Mouse (Mus musculus) frontal cortex, adult (tissue): ENCODE data around the gene Crybb2.

Experiments
- ATAC-seq: cut with Nextera tagmentation; 2 replicates; pipeline ENCODE4 v1.9.2; 2017; ENCODE audit warnings: mild to moderate bottlenecking, moderate library complexity, mixed read lengths; ENCODE audit not compliant: low TSS enrichment

Crybb2 gene

DNA sequence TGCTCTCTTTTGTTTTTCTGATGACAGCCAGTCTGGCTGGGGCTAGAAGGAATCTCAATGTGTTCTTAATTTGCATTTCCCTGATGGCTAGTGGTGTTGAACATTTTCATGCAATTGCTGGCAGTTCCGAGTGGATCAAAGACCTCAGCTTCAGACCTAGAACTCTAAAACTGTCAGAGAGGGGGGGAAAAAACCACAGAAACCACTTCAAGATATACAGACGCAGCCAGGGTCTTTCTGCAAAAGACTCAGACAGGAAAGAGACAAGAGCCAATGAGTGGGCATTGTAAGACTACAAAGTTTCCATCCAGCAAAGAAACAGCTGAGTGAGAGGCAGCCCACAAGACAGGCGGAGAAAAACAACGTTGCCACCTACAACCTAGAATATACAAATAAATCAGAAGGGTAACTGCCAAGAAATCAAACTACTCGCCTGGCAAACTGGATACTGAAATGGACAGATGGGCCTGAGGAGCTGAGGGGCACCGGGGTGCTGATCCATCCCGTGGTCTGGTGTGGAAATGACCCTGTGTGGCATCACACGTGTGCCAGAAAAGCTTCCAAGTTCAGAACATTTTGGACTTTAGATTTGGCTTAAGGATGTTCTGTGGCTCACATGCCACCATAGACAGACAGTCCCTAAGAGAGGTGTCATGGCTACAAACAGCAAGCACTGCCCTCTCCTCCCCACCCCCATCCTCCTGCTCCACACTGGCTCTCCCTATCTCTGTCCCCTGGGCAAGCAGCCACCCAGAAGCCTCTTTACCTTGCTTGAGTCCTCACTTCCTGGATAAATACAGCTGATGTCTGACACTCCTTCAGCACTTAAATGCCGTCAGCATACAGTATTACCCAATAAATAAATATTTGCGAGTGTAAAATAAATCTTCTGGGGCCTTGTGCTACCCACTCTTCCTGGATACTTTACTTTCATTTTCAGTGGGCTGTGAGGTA, 34.5 kb downstream of the Crybb2 start:
- peak; percentile 60; the same call in 1 of the 2 replicates for ATAC-seq

DNA sequence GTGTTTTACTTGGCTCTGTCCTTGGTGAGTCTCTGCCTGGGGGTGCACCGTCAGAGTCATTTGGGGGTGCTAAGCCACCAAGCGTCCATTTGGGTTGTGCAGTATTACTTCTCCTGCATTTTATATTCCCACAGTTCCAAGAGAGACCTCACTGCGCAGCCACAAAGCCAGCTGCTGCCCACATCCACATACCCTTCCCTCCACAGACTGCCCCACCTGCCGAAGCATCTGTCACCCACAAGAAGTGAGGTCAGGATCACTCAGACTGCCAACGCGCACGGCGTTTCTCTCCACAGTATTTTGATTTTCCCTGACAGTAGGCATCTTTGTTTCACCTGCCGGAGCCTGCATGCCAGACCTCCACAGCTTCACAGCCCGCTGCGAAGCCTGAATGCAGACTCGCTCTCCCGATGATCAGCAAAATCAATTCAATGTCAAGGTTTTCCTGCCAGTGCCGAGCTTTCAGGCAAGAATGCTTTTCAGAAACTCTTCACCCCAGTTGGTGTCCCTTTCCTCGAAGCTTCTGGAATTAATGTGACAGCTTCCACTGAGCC, 38.6 kb downstream of the Crybb2 start:
- no peak for ATAC-seq

DNA sequence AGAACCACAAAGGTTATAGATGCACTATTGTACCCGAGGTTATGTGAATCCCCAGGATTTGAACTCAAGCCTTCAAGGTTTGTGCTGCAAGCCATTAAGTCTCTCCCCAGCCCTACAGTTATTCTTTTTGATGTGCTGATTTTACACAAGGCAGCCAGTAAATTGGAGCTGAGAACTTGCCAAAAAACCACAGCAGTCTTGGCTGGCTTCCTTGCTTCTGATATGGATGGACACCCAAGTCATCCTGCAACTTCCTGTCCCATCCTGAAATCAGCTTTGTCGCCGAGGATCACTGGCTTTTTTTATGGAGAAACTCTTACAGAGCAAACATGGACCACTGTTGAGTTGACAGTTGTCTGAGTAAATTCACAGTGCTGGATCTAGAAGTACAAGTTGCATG, 39.8 kb downstream of the Crybb2 start:
- no peak for ATAC-seq

DNA sequence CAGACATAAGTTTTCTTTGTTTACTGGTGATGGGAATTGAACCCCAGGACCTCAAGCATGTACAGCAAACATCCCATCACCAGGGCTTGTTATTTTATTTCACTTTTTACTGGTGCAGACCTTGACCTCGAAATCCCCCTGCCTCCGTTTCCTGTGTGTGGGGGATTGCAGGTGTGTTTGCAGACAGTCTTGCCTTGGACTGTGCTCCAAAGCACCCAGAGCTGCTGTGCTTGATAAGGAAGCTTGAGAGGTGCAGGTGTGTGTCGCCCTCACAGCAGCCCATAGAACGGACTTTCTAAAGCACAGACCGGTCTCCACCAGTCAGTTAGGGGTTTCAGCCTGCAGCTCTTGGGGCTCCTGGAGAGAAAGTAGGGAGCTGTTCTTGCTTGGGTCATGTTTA, 43.2 kb downstream of the Crybb2 start:
- no peak for ATAC-seq

DNA sequence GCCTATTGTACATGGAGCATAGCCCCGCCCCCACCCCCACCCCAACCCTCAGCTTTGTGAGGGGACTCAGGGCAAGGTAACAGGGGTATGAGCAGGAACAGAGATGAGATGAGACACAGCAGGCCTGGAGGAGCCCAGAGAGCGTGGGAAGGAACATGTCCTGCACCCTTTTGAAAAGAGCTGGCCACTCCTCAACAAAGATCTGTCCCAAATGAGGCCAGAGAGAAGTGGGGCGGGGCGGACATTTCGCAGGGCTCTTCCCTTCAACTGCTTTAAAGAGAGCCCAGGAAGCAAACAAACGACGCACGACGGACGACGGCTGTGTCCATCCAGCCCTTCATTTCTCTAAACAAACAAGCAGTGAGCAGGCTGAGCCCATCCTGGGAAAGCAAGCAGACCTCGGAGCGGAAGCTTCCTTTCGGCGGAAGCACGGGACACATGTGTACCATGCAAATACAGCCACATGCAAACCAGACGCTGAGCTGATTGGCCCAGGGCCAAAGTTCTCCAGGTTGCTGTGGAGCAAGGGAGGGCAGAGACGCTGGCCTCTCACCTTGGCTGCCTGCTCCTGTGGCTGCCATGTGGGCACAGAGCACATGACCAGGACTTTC, 45.7 kb downstream of the Crybb2 start:
- no peak for ATAC-seq

DNA sequence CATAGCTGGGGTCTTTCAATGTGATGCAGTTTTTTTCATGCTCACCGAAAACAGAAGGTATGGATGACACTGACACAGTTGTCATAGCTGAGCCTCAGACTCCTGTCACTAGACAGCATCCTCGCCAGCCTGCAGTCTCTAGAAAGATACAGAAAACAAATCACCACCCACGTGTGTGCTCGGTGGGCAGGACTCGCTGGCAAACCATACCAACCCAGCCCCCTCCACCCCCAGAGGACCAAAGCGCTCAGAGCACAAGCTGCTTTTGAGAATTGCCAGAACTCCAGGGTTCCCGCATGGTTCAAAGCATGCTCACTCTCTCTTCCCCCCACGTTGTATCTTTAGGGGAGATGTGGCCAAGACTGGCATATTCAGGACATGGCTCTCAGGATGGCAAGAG, 51.7 kb downstream of the Crybb2 start:
- ATAC-seq: peak; percentile 66

DNA sequence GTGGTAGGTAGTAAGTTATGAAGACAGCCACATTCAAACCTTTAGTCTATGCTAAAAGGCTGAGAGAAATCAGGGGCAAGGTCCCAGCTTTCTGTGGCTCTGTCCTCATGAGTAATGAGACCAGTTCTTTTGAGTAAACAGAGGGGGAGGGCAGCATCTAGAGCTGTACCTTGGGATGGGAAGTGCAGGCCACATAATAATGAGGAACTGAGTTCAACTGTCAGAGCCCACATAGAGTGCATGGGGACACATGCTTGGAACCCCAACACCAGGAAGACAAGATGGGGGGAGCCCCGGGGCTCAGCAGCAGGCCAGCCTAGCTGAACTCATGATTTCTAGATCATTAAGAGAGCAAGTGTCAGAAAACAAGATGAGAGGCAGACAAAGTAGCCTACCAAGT, 52.9 kb downstream of the Crybb2 start:
- ATAC-seq: no peak

DNA sequence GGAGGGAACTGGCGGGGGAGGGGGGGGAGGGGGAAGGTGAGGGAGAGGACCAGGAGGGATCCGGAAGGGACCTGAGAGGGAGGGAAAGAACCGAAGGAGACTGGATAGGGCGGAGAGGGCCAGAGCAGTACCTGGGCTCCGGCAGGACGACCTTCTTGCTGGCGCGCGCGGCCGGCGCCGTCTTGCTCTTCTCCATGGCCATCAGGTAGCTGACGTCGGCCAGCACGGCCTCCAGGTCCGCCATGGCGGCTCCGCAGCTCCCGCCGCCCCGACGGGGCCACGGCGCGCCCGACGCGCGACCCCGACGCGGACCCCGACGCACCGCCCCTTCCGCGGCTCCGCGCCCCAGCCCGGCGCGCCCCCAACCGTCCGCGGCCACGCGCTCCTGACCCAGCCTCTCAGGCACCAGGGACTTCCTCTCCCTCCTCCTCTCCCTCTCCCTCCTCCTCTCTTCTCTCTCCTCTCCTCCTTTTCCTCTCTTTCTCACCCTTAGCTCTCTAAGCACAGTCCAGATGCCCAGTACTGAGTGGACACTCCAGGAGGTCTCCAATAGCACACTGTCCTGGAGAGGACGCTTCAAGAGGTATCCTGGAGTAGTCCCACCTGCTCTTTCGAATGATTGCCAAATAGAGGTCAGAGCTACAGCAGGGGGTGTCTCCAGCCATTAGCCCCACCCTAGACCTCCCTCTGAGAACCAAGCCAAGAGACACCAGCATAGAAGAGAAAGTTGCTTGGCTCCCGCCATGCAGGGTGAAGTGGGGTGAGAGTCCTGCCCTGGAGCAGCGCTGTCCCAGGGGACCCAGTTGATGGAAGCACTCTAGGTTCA, 54.5 kb downstream of the Crybb2 start, which contains the start of gene Grk3:
Grk3 (minus strand) TSS at position 556 of the 826 bp plus-strand sequence.
- peak; percentile 41 for ATAC-seq

DNA sequence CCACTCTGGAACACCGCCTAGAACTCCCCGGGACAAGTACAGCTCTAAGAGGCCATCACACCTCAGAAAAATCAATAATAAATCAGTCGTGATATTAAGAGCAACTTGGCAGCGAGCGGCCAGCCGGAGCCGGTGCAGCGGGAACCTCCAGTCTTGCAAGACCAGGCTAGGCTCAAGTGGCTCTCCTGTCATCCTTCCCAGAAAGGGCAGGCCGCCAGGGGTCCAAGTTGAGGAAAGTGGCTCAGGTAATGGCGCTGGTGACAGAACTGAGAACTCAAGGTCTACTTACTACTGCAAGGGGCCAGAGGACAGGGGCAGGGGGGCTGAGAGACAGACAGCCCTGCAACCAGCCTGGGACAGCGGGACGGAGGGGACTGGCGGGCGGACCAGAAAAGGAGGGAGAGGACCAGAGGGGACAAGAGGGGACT, 55.1 kb downstream of the Crybb2 start:
- ATAC-seq: no peak

DNA sequence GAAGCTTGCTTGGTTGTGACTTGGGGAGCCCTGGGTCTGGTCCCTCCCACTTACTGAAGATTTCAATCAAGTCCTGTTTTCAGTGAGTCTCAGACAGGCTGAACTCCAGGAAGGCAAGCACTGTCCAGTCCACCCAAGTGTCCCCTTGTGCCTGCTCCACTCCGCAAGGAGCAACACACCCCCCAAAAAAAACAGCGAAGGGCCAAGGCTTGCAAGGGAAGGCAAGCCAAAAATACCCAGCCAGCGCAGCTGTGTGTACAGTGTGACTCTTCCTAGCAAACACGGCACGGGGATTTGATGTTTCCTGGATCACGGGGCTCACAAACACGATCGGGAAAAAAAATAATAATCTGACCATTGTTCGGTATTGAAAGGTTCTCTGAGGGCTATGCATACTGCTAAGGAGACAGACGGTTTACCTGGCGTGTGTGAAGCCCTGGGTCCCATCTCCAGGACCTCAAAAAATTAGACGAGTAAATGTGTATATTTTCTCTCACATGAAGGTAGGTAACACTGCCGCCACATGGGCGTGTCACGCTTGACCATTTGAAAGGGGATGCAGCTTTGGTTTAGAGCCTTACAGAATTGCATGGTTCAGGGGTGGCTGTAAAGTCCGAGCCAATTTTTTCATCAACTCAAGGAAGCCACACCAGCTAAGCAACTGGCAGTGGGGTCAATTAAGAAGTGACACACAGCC, 55.7 kb downstream of the Crybb2 start:
- no peak for ATAC-seq

DNA sequence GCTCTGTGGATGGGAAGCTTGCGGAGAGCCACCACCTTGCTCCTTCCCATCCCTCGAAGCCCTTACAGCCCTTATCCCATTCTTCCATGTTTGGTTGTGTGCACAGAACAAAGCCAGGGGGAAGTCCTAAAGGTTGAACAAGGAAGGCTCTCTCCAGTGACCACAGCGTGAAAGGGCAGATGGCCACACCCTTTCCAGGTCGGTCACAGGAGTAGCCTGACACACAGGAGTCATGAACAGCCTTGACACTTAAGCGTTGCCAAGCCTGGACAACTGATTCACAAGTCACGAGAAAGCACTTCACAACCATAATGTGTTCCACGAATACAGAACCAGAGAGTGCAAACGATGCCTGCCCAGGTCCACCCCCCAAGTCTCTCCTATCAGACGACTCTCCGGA, 58.0 kb downstream of the Crybb2 start:
- ATAC-seq: no peak

DNA sequence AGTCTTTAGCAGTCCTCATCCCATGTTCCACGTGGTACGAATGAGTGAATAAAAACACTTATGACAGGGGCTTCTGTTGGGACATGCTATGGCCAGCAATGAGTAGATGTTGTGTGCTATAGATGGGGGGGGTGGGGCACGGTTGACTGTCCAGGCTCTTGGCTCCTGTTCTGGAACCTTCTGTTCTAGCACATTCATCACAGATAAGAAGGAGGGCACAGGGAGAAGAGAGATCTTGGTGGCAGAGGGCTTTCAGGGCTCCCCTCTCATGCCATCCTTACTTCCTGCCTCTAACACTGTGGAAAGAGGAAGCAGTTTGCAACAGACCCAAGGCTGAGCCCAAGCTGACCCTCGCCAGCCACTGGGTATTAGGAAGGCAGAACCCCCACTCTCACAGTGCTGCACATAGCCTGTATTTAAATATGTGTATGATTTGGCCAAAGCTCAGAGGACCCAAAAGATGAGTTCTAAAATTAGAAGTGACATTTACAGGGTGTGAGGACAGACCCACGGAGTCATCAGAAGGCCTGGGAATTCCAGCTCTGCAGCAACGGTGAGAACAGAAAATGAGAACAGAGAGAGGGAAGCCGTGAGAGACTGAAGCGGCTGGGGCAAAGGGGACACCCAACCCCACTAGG, 60.6 kb downstream of the Crybb2 start:
- no peak for ATAC-seq

DNA sequence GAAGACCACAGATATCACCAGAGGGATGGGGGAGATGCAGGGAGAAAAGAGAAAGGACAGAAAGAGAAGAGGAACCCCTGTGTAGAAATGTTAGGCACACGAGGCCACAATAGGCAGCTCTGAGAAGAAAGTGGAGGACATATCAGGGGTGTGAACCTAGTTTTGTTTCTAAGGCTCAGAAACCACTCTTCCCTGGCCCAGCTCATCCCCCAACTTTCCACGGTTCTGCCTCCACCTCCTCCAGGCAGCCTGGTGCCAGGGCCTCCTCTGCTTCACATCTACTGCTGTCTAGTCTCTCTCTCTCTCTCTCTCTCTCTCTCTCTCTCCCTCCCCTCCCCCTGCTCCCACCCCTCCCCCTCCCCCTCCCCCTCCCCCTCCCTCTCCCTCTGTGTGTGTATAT, 61.4 kb downstream of the Crybb2 start:
- ATAC-seq: peak; percentile 60; the same call in 1 of the 2 replicates
